Mouse (Mus musculus): Measurements from ENCODE around the gene Card19. TPM values are rescaled to one million over a fixed set of nuclear protein-coding genes. Genes with fewer than 3 reads are reported as not detected.

Gene Card19
- 29.1 and 30.3 TPM in 2 replicates for polyA plus RNA-seq (2021; fragmentation: Nextera tagmentation)
- long read RNA-seq, experiment 1, transcript Card19-201 (6 exons, 804 nt) = major isoform, 8 of 14 reads
- long read RNA-seq, experiment 1, partial matches to known transcripts = 0 of 14 reads
- long read RNA-seq, experiment 1, other reads (novel, unspliced or antisense) = 6 of 14 reads
- long read RNA-seq, experiment 2, partial matches to known transcripts = 0 of 2 reads
- long read RNA-seq, experiment 2, other reads (novel, unspliced or antisense) = 1 of 2 reads

DNA sequence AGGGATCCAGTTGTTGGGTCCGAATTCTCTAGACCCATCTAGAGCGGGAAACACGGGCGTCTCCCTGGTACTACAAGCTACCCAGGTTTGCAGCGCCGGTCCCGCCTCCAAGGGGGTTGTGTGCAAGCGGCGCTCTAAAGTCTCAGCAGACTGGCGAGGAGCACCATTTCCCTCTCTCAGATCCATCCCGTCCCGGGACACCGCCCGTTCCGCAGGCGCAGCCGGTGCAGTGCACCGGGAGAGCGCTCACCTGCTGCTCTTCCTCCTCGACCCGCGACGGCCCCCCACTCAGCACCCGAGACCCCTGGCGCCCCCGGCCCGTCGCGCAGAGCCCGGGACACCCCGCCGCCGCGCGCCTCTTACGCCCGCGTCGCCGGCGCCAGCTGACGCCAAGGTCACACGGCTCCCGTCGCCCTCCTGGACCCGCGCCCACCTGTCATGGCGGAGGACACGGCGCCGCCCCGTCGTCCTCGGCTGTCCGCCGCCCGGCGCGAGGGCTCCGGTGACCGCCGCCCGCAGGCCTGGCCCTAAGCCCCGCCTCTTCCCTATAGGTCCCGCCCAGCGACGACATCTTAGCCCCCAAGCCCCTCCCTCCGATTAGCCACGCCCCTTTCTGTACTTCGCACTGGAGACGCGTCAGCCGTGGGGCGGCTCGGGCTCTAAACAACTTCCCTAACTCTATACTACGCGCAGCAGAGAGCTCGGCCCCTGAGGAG, at the start of gene Card19:
Gene Card19, minus strand, starts transcription at position 534 of the 716 bp plus-strand sequence.

GRCm38 (mm10) chr13:49248467-49248862, 32.6 kb upstream of the Card19 start, which contains the start of gene Susd3:
Susd3 (minus strand) TSS chr13:49248706.

DNA sequence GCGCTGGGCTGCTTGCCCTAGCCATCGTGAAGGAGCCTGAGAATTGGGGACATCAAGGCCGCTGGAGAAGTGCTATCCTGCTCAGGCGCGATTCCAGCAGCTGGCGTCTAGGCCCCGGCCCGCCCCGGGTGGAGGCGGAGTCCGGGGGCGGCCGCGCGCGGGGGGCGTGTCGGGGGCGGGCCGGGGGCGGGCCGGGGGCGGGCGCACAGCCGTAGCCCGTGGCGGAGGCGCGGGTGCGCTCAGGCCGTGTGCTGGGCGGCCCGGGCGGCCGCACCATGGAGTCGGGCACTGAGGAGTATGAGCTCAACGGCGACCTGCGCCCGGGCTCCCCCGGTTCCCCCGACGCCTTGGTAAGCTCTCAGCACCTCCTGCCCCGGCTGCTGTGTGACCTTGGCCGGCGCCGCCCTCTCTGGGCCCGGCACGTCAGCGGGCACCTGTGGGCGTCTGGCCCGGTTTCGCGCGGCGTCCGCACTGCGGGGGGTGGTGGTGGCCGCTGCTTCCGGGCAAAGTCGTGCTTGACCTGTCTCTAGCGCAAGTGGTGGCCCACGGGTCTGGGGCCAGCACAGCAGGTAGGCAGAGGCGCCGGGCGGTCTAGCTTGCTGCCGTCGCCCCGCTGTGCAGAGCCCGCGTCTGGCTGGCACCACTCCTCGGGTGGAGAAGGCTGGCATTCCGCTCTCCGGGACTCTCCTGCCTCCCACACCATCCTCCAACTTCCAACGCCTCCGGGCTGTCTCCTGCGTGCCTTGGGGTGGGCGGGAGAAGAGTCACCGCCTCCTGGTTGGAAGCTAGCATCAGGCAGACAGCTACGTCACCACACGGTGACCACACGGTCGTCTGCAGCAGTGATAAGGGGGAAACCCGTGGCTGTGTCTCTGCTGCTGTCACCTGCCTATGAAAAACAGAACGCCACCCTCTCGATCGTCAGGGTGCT, 28.3 kb downstream of the Card19 start, which contains the start of gene Ninj1:
Gene Ninj1, plus strand, starts transcription at position 198 of the 931 bp plus-strand sequence.

Other genes starting within 250 kb of the Card19 start
- 21.0 and 25.1 TPM in 2 replicates for gene Fam120a, start 248.0 kb downstream of the Card19 start, polyA plus RNA-seq (2021; fragmentation: Nextera tagmentation)
- 7.6 and 9.5 TPM in 2 replicates for gene Wnk2, start 68.0 kb downstream of the Card19 start, polyA plus RNA-seq (2021; fragmentation: Nextera tagmentation)
- gene Ninj1, start 28.6 kb downstream of the Card19 start, polyA plus RNA-seq (2021; fragmentation: Nextera tagmentation) = 68.6 and 68.9 TPM in 2 replicates
- gene Susd3, start 32.7 kb upstream of the Card19 start, polyA plus RNA-seq (2021; fragmentation: Nextera tagmentation) = 2.5 and 3.6 TPM in 2 replicates
- 0.58 and 0.60 TPM in 2 replicates for gene Fgd3, start 104.3 kb upstream of the Card19 start, polyA plus RNA-seq (2021; fragmentation: Nextera tagmentation)
- gene Bicd2, start 125.5 kb upstream of the Card19 start, polyA plus RNA-seq (2021; fragmentation: Nextera tagmentation) = 8.0 and 8.8 TPM in 2 replicates
- 12.9 and 13.4 TPM in 2 replicates for gene Ippk, start 205.2 kb upstream of the Card19 start, polyA plus RNA-seq (2021; fragmentation: Nextera tagmentation)